Mouse (Mus musculus) skeletal muscle tissue, adult 2 months (tissue): ENCODE measurements around the gene Trim71.

Source experiments
- DNase-seq: peaks from one replicate; pipeline ENCODE4 v3.0.0-alpha.2; 2012; ENCODE audit warnings: low read depth, low spot score

The Trim71 gene

GRCm38 (mm10) chr9:114557086-114557485, 7.1 kb downstream of the Trim71 start:
- no peak for DNase-seq

GRCm38 (mm10) chr9:114556276-114556855, 7.8 kb downstream of the Trim71 start:
- DNase-seq = no peak

GRCm38 (mm10) chr9:114554355-114554979, 9.7 kb downstream of the Trim71 start:
- DNase-seq = no peak

GRCm38 (mm10) chr9:114553828-114554227, 10.3 kb downstream of the Trim71 start:
- no peak for DNase-seq

- DNase-seq = no peak
Observed at GRCm38 (mm10) chr9:114550033-114550432, 14.1 kb downstream of the Trim71 start.

- DNase-seq = no peak
Observed at GRCm38 (mm10) chr9:114549117-114549516, 15.1 kb downstream of the Trim71 start.

- DNase-seq = no peak
Observed at GRCm38 (mm10) chr9:114548496-114548895, 15.7 kb downstream of the Trim71 start.

- no peak for DNase-seq
Observed at GRCm38 (mm10) chr9:114547643-114548077, 16.5 kb downstream of the Trim71 start.

GRCm38 (mm10) chr9:114546765-114547164, 17.4 kb downstream of the Trim71 start:
- DNase-seq = no peak

- DNase-seq = no peak
Observed at GRCm38 (mm10) chr9:114544754-114545393, 19.3 kb downstream of the Trim71 start.

- no peak for DNase-seq
Observed at GRCm38 (mm10) chr9:114543882-114544753, 20.1 kb downstream of the Trim71 start.

- DNase-seq = no peak
Observed at GRCm38 (mm10) chr9:114541279-114541741, 22.9 kb downstream of the Trim71 start.

- DNase-seq = peak; percentile 31
Observed at GRCm38 (mm10) chr9:114538996-114539563, 25.1 kb downstream of the Trim71 start.

GRCm38 (mm10) chr9:114536628-114537027, 27.5 kb downstream of the Trim71 start:
- DNase-seq = no peak

- no peak for DNase-seq
Observed at GRCm38 (mm10) chr9:114534747-114535517, 29.2 kb downstream of the Trim71 start.

GRCm38 (mm10) chr9:114533848-114534247, 30.3 kb downstream of the Trim71 start:
- DNase-seq = no peak

GRCm38 (mm10) chr9:114531276-114531675, 32.9 kb downstream of the Trim71 start:
- DNase-seq = no peak

- DNase-seq = no peak
Observed at GRCm38 (mm10) chr9:114528680-114529048, 35.5 kb downstream of the Trim71 start.

GRCm38 (mm10) chr9:114527992-114528679, 36.0 kb downstream of the Trim71 start:
- no peak for DNase-seq

- DNase-seq = peak; percentile 10
Observed at GRCm38 (mm10) chr9:114527085-114527484, 37.1 kb downstream of the Trim71 start.
